Comparison of ENCODE assay signal across 8 mouse cellular contexts in the genomic region with DNA sequence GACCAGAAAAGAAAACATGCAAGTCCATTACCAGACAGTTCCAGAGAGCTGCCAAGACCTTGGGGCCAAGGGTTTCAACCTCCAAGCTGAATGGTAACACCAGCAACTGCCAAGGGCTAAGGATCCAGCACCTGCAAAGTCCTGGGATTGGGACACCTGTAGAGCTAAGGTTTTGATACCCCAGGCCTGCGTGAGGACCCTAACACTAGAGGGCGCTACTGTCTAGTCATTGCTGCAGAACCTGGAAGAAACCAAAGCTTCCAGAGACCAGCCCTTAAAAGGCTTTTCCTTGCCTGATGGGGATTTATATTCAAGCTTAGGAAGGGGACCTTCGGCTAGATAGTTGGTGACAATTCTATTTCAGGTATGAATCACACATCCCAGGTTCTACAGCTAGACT.
DNase-seq lines count a peak whose midpoint lies in the region; ATAC-seq and TF ChIP-seq lines count a peak whose summit lies in the region.

No protein-coding gene starts in this region.

- H3K4me2 ChIP-seq in liver, embryonic 12.5 days = no peak overlapping the region

- no peaks in the 10 kb centered on the region for H3K27me3 ChIP-seq in liver, adult 2 months (ENCODE audit: control insufficient read depth, insufficient read depth, low read length)
- H3K27me3 ChIP-seq in liver, embryonic 12.5 days (replicated peaks) = no peaks in the 10 kb centered on the region; the same call in 1 of the 2 replicates
- no peaks in the 10 kb centered on the region for H3K27me3 ChIP-seq in Patski

- no peak for TF ChIP-seq POLR2A in liver, adult 2 months (IDR thresholded peaks at IDR 0.05; ENCODE audit: extremely low read depth, insufficient read depth, low read length)

- ATAC-seq in liver, embryonic 12.5 days = no peak
- ATAC-seq in Patski = no peak

- TF ChIP-seq CTCF in liver, adult 2 months (IDR thresholded peaks at IDR 0.05; ENCODE audit: low read depth, low read length) = peak; percentile 62
- TF ChIP-seq CTCF in Patski (IDR thresholded peaks at IDR 0.05) = peak; percentile 46

- peaks cover 6% of the 10 kb centered on the region; the same call in 1 of the 2 replicates for H3K4me1 ChIP-seq in liver, adult 2 months (ENCODE audit: control insufficient read depth, insufficient read depth, low read length)
- H3K4me1 ChIP-seq in liver, embryonic 12.5 days = no peaks in the 10 kb centered on the region

- POLR2A ChIA-PET in Patski (lab: Charles Lee) = no interaction called here

- in situ Hi-C loops in Patski (cut with MboI; ENCODE audit: low pct_unique_long_range_greater_than_20kb) = no loop called here

- H3K27ac ChIP-seq in liver, adult 2 months (replicated peaks; ENCODE audit: insufficient read depth, low read depth, low read length) = no peak overlapping the region
- H3K27ac ChIP-seq in liver, embryonic 12.5 days = no peak overlapping the region

- no peak overlapping the region for H3K4me3 ChIP-seq in liver, adult 2 months (ENCODE audit: insufficient read depth, low read depth, low read length)
- no peak overlapping the region for H3K4me3 ChIP-seq in liver, embryonic 12.5 days

- H3K9ac ChIP-seq in liver, adult 2 months (ENCODE audit: low read depth, low read length) = no peak overlapping the region
- H3K9ac ChIP-seq in liver, embryonic 12.5 days = no peak overlapping the region

- 61% methylated on average over 3 of the region's 3 CpGs for WGBS in liver, adult 2 months
- 46% methylated on average over 3 of the region's 3 CpGs for WGBS in liver, embryonic 12.5 days (ENCODE audit: insufficient replicate concordance)

- no peaks in the 10 kb centered on the region for H3K9me3 ChIP-seq in liver, embryonic 12.5 days (replicated peaks)

- peak; percentile 35 for DNase-seq in liver, adult 2 months (ENCODE audit: extremely low read depth, low read depth, low spot score)
- DNase-seq in Patski (ENCODE audit: low read depth, low spot score) = no peak
- DNase-seq in embryo, embryonic 10 days (ENCODE audit: low spot score) = peak; percentile 61
- peak; percentile 35 for DNase-seq in lung, postnatal 10 days
- no peak for DNase-seq in right cerebral cortex, postnatal 14 days
- DNase-seq in urinary bladder, postnatal 4 days (ENCODE audit: low spot score in 2 of 2) = no peak
- DNase-seq in left cerebral cortex, adult 11 months (ENCODE audit: low spot score) = no peak

- no peaks in the 10 kb centered on the region for H3K79me2 ChIP-seq in liver, adult 2 months (ENCODE audit: control insufficient read depth, insufficient read depth, low read length)

- CTCF ChIA-PET in Patski (lab: Charles Lee) = interaction anchor here (0.9 to 1.2 kb wide), 4 partner anchors 9 to 114 kb away, joined by 3 to 4 read pairs (median 3); no protein-coding TSS in a partner anchor

- H3K36me3 ChIP-seq in liver, adult 2 months (ENCODE audit: control insufficient read depth, insufficient read depth, low read length) = no peaks in the 10 kb centered on the region
- H3K36me3 ChIP-seq in liver, embryonic 12.5 days = no peaks in the 10 kb centered on the region

Comparison
In these comparisons a context has a peak if more than half of its experiments do, and no peak if none do; other contexts are left out.
1. DNase-seq: peak in liver, adult 2 months (single experiment), embryo, embryonic 10 days (single experiment) and lung, postnatal 10 days (single experiment); none in Patski (single experiment), right cerebral cortex, postnatal 14 days (single experiment), urinary bladder, postnatal 4 days (0 of 2) and left cerebral cortex, adult 11 months (single experiment).